In genomic region chr15:82319613-82320012, GRCm38 (mm10) we compare ENCODE assay signal across 25 mouse cellular contexts. TPM values are rescaled to one million over a fixed set of nuclear protein-coding genes. Genes with fewer than 3 reads are reported as not detected.
A peak's percentile ranks its signal among the peaks of the same experiment; 100 is the strongest.
DNase-seq lines count a peak whose midpoint lies in the region; ATAC-seq and TF ChIP-seq lines count a peak whose summit lies in the region.
"Had no signal": no experiment of that assay in that cellular context is flagged by ENCODE, and none has a peak within 500 bp of the region (broad histone marks: within the 10 kb centered on the region; RNA-seq: fewer than 3 reads in every experiment).

No protein-coding gene starts in this region.

- peak; percentile 10 for DNase-seq in cerebellum, adult 11 months
- peak; percentile 58 to 71 for DNase-seq in cerebellum, postnatal 10 days
- DNase-seq in cerebellum, adult 9-10 months = no peak
- peak; percentile 40 for DNase-seq in MEL (ENCODE audit: low read depth, low spot score)
- DNase-seq in right cerebral cortex, postnatal 36 days (ENCODE audit: low spot score in 2 of 2) = no peak
- no peak for DNase-seq in left cerebral cortex, postnatal 14 days (ENCODE audit: low spot score in 2 of 2)
- DNase-seq: adrenal gland, adult 2 months; adrenal gland, adult 8-10 months; adrenal gland, postnatal 10 days; adrenal gland, postnatal 14 days; adrenal gland, postnatal 25 days; adrenal gland, postnatal 36 days; B cell, adult 2 months; cerebellum, adult 11-12 months; cerebellum, adult 2 months; cerebellum, adult 8-10 months had no signal

- H3K36me3 ChIP-seq in MEL (ENCODE audit: control insufficient read depth in 1 of 2, insufficient read depth in 2 of 2, low read length in 2 of 2) = peaks cover 0 to 3% of the 10 kb centered on the region in 2 experiments; a peak in 2 of 4 replicates
- H3K36me3 ChIP-seq: G1E had no signal

- TF ChIP-seq RAD21 in MEL (IDR thresholded peaks at IDR 0.05; ENCODE audit: low read depth, low read length) = no peak

- H3K79me2 ChIP-seq in MEL (ENCODE audit: control insufficient read depth, insufficient read depth, low read length, poor library complexity) = no peaks in the 10 kb centered on the region

- 0 out of 4 replicates have a peak, but pooled peaks cover 0 to 2% of the 10 kb centered on the region in 2 experiments for H3K27me3 ChIP-seq in MEL (ENCODE audit: control insufficient read depth in 1 of 2, insufficient read depth in 2 of 2, low read length in 2 of 2)
- H3K27me3 ChIP-seq: Patski had no signal

- no peak for ATAC-seq in cerebellum, adult (ENCODE audit: insufficient number of reproducible peaks, low FRiP score, low TSS enrichment)
- peak; percentile 60 for ATAC-seq in megakaryocyte, adult 5-6 weeks (ENCODE audit: poor library complexity, severe bottlenecking)
- ATAC-seq: activated CD4-positive, CD25-positive, alpha-beta regulatory T cell, adult 4 months; CD4-positive, CD25-positive, alpha-beta regulatory T cell, adult 4 months; Patski had no signal

- peak in 1 of 2 experiments; percentile 50; a peak in 1 of 4 replicates for TF ChIP-seq EP300 in MEL (IDR thresholded peaks at IDR 0.05; ENCODE audit: low read depth in 1 of 2, low read length in 2 of 2)

- intact Hi-C loops in left cerebral cortex, postnatal 14 days (cut with DNase I) = no loop called here

- no peaks in the 10 kb centered on the region for H3K9me3 ChIP-seq in MEL (replicated peaks; ENCODE audit: insufficient read depth, low read length)

- H3K9ac ChIP-seq in MEL (ENCODE audit: control insufficient read depth, low read depth, low read length, poor library complexity, severe bottlenecking) = no peak overlapping the region

- no peak overlapping the region for H3K27ac ChIP-seq in MEL (ENCODE audit: control insufficient read depth, low read depth, low read length)

- H3K4me3 ChIP-seq in MEL (ENCODE audit: control insufficient read depth in 1 of 2, insufficient read depth in 1 of 2, low read depth in 2 of 2, low read length in 2 of 2) = no peak overlapping the region

- H3K4me1 ChIP-seq in MEL (ENCODE audit: control insufficient read depth in 1 of 2, insufficient read depth in 2 of 2, low read length in 2 of 2) = peaks cover 0 to 4% of the 10 kb centered on the region in 2 experiments; a peak in 1 of 4 replicates

- TF ChIP-seq CTCF in MEL (IDR thresholded peaks at IDR 0.05 in 2 of 3, conservative IDR thresholded peaks at IDR 0.05 in 1 of 3; ENCODE audit: control insufficient read depth in 1 of 3, insufficient read depth in 1 of 3, low read depth in 2 of 3, low read length in 3 of 3, poor library complexity in 1 of 3, severe bottlenecking in 1 of 3) = no peak

- no peak for TF ChIP-seq POLR2A in MEL (IDR thresholded peaks at IDR 0.05; ENCODE audit: control insufficient read depth in 1 of 2, insufficient read depth in 1 of 2, low read depth in 1 of 2, low read length in 2 of 2, poor library complexity in 1 of 2)

TF ChIP-seq in MEL, 35 proteins besides CTCF, POLR2A, EP300 and RAD21:
- TF ChIP-seq ELF1 (IDR thresholded peaks at IDR 0.05; ENCODE audit: low read depth, low read length) (0 out of 2 replicates have a peak, but pooled peaks have one; percentile 26), MYC (IDR thresholded peaks at IDR 0.05; ENCODE audit: low read depth, low read length) (no peak)

RNA-seq across cellular contexts. Expression of gene Naga, which starts 19.1 kb away (rescaled TPM):
- 23.9 and 26.4 TPM in 2 replicates for total RNA-seq in MEL (2012; rRNA removed)
- polyA plus RNA-seq in MEL (2012; ENCODE audit: insufficient read depth in 1 of 2, insufficient read length in 2 of 2, low read depth in 1 of 2, low replicate concordance in 2 of 2, missing spikeins in 1 of 2) = 10 to 100 TPM in 1 of 2 experiments, not detected in 1; 59.5 TPM
- 159 and 162 TPM in 2 replicates for total RNA-seq in megakaryocyte, adult 5-6 weeks (2015)
- total RNA-seq in megakaryocyte, adult 5-6 weeks (2017) = 145 and 160 TPM in 2 replicates
- total RNA-seq in left cerebral cortex, postnatal 14 days (2021) = 10 to 100 TPM; 35.7 to 37.8 TPM

RNA-seq across cellular contexts. Expression of gene Pheta2, which starts 19.1 kb away (rescaled TPM):
- total RNA-seq in MEL (2012; rRNA removed) = 25.1 and 34.9 TPM in 2 replicates
- polyA plus RNA-seq in MEL (2012; ENCODE audit: insufficient read depth in 1 of 2, insufficient read length in 2 of 2, low read depth in 1 of 2, low replicate concordance in 2 of 2, missing spikeins in 1 of 2) = 10 to 100 TPM in 1 of 2 experiments, not detected in 1; 39.3 TPM
- 2.4 and 2.7 TPM in 2 replicates for total RNA-seq in megakaryocyte, adult 5-6 weeks (2015)
- total RNA-seq in megakaryocyte, adult 5-6 weeks (2017) = 3.5 and 3.7 TPM in 2 replicates
- total RNA-seq in left cerebral cortex, postnatal 14 days (2021) = 1 to 10 TPM; 1.2 to 1.3 TPM

RNA-seq across cellular contexts. Expression of gene Smdt1, which starts 19.1 kb away (rescaled TPM):
- total RNA-seq in MEL (2012; rRNA removed) = 111 and 132 TPM in 2 replicates
- 100 to 1,000 TPM in 1 of 2 experiments, not detected in 1; 159 TPM for polyA plus RNA-seq in MEL (2012; ENCODE audit: insufficient read depth in 1 of 2, insufficient read length in 2 of 2, low read depth in 1 of 2, low replicate concordance in 2 of 2, missing spikeins in 1 of 2)
- 226 and 229 TPM in 2 replicates for total RNA-seq in megakaryocyte, adult 5-6 weeks (2015)
- total RNA-seq in megakaryocyte, adult 5-6 weeks (2017) = 123 and 170 TPM in 2 replicates
- 100 to 1,000 TPM; 130 to 131 TPM for total RNA-seq in left cerebral cortex, postnatal 14 days (2021)

RNA-seq across cellular contexts. Expression of gene Wbp2nl, which starts 20.9 kb away (rescaled TPM):
- total RNA-seq in MEL (2012; rRNA removed) = not detected in 2 replicates
- not detected for polyA plus RNA-seq in MEL (2012; ENCODE audit: insufficient read depth in 1 of 2, insufficient read length in 2 of 2, low read depth in 1 of 2, low replicate concordance in 2 of 2, missing spikeins in 1 of 2)
- total RNA-seq in megakaryocyte, adult 5-6 weeks (2015) = 0.22 TPM in 1 of 2 replicates, not detected in the other
- not detected in 2 replicates for total RNA-seq in megakaryocyte, adult 5-6 weeks (2017)
- not detected for total RNA-seq in left cerebral cortex, postnatal 14 days (2021)
- total RNA-seq: adrenal gland, adult 18-20 months; adrenal gland, adult 2 months; adrenal gland, adult 8-10 months; adrenal gland, postnatal 14 days; adrenal gland, postnatal 25 days; adrenal gland, postnatal 36 days; CH12.LX had no signal
- polyA plus RNA-seq: activated CD4-positive, CD25-positive, alpha-beta regulatory T cell, adult 4 months; adrenal gland, adult 2 months; C2C12; CD4-positive, CD25-positive, alpha-beta regulatory T cell, adult 4 months; cerebellum, adult 2 months; G1E; Patski had no signal

RNA-seq across cellular contexts. Expression of gene Ndufa6, which starts 34.5 kb away (rescaled TPM):
- 377 and 417 TPM in 2 replicates for total RNA-seq in MEL (2012; rRNA removed)
- 100 to 1,000 TPM in 1 of 2 experiments, not detected in 1; 235 TPM for polyA plus RNA-seq in MEL (2012; ENCODE audit: insufficient read depth in 1 of 2, insufficient read length in 2 of 2, low read depth in 1 of 2, low replicate concordance in 2 of 2, missing spikeins in 1 of 2)
- 254 and 294 TPM in 2 replicates for total RNA-seq in megakaryocyte, adult 5-6 weeks (2015)
- 138 and 158 TPM in 2 replicates for total RNA-seq in megakaryocyte, adult 5-6 weeks (2017)
- 100 to 1,000 TPM; 174 to 193 TPM for total RNA-seq in left cerebral cortex, postnatal 14 days (2021)

Comparison
In these comparisons a context has a peak if more than half of its experiments do, and no peak if none do; other contexts are left out.
1. DNase-seq: peak in cerebellum, adult 11 months (single experiment), cerebellum, postnatal 10 days (2 of 2) and MEL (single experiment); none in cerebellum, adult 9-10 months (single experiment), right cerebral cortex, postnatal 36 days (0 of 2) and left cerebral cortex, postnatal 14 days (0 of 2).